Mouse (Mus musculus) adrenal gland, postnatal 0 days (tissue): ENCODE data around the gene Atg2a. TPM values are rescaled to one million over a fixed set of nuclear protein-coding genes. Genes with fewer than 3 reads are reported as not detected.
A peak's percentile ranks its signal among the peaks of the same experiment; 100 is the strongest.

Experiments
- microRNA-seq: library from miRNA; unstranded; fragments of <30 nt; microRNA quantifications from one replicate; pipeline ENCODE4, GENCODE M21; 2016; ENCODE audit warnings: borderline replicate concordance; ENCODE audit not compliant: insufficient number of aligned reads
- polyA plus RNA-seq: library from polyadenylated mRNA; unstranded; fragments of >200 nt; fragmentation: Nextera tagmentation; extraction: Ambion mirVana; gene quantifications from 2 replicates; pipeline ENCODE4 v1.2.1, GENCODE M21; 2015

Atg2a gene
- polyA plus RNA-seq: 5.9 and 10.4 TPM in 2 replicates

DNA sequence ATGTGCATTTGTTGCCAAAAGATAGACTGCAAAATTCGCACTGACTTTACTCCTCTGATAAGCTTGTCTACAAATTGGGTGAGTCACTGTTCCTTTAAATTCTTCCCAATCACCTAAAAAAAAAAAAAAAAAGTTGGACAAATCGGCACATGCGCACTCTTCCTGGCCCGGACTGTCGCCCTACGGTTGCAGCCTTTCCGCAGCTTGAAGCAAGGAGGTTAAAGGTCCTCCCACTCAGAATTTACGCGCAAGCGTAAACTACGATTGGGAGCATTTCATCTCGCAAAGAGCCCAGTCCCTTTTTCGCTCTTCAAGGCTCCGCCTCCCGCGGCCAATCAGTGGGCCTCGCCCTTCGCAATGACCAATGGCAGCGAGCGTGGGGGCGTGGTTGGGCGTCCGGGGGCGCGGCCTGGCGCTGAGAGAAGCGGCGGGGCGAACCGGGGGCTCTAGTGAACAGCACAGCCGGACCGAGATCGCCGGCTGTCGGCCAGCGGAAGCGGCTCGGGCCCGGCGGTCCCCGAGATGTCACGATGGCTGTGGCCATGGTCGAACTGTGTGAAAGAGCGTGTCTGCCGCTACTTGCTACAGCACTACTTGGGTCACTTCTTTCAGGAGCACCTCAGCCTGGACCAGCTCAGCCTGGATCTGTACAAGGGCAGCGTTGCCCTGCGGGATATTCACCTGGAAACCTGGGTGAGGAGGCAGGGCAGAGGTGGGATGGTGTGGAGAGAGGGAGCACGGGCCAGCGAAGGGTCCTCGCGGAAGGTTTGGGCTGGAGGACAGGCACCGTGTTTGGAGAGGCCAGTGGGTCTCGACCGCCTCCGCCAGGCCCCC lies at the start of gene Atg2a:
Gene Atg2a, plus strand, starts transcription at position 395 of the 834 bp plus-strand sequence.

DNA sequence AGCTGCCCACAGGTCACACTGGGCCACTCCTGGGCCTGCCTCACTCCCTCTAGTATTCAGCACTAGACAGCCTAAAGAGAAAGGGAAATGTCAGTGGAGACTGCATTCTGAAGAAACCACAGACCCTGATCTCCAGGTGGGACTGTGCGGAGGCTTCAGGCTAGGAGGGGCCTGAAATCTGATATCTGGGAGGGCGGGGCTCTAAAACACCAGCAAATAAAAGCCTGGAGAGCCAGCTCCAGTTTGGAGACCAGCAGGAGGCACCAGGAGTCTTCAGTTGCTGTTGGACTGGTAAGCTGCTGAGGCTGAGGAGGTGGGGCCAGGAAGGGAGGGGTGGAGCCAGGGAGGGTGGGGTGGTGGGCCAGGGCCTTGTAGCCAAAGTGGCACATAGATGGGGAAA lies 15.3 kb upstream of the Atg2a start, which contains the start of gene Gpha2:
Gene Gpha2, plus strand, starts transcription at position 246 of the 400 bp plus-strand sequence.

DNA sequence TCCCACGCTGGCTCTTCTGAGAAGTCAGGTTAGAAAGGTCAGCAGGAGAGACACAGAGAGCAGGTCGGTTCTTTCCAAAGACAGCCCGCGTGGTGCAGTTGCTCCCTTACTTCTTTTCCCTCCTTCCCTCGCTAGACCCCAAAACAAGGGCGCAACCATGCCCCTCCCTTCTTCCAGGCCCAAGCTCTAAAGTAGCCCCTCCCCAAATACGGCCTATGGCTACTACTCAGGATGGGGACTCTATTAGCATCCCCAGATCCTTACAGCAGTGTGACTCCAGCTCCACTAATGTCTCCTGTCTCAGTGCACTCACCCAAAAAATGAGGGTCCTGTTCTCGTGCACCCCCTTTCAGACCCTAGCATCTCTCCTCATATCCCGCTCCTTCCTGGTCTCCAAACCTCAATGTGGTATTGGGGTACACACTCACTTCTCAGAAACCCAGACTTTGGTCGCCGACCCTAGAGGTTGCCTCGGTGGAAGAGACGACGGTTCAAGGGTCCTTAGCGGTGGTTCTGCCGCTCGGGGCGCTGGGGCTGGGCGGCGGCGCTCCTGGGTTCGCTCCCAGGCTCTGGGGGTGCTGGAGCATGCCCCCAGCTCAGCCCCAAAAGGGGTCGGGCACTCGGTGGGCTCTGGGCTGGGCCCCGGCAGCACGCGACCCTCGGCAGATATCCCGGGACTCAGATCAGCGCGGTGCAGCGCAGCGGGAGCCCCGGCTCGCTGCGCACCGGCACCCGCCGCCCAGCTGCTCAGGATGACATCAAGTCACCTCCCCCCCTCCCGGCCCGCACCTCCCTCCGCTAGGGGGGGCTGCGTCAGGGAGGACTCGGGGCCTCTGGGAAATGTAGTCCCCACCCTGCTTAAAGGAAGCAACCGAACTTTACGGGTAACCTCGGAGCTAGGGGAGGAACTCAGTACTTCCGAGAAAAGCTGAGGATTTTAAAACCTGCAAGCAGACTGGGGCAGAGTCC lies 6.1 kb upstream of the Atg2a start, which contains the start of gene Ppp2r5b:
Gene Ppp2r5b, minus strand, starts transcription at position 789 of the 969 bp plus-strand sequence.

DNA sequence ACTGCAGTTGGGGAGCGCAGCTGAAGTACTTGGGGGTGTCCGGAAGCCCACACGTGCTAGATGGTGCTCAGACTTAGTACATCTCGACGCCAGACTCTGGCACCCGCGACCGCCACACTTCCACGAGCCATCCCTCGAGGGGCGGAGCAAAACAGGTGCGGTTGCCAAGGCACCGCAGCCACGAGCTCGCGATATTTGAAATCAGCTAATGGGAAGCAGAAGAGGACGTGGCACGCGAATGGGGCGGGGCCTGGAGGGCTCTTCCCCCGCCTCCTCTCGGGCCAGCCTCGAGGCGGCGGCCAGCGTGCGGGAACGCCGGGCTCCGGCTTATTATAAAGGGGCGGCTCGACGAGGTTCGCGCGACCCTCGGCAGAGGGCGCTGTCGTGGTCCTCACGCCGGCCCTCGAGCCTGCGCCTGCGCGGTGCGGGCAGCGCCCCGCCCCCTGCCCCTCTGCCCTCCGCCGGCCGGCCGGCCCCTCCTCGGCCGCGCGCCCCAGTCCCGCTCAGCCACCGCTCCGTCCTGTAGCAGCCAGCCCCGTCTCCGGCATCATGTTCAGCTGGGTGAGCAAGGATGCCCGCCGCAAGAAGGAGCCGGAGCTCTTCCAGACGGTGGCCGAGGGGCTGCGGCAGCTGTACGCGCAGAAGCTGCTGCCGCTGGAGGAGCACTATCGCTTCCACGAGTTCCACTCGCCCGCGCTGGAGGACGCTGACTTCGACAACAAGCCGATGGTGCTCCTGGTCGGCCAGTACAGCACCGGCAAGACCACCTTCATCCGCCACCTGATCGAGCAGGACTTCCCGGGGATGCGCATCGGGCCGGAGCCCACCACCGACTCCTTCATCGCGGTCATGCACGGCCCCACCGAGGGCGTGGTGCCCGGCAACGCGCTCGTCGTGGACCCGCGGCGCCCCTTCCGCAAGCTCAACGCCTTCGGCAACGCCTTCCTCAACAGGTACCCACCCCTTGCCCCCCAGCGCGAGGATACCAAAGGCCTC lies 35.3 kb downstream of the Atg2a start, which contains the start of gene Ehd1:
Gene Ehd1, plus strand, starts transcription at position 300 of the 996 bp plus-strand sequence.

DNA sequence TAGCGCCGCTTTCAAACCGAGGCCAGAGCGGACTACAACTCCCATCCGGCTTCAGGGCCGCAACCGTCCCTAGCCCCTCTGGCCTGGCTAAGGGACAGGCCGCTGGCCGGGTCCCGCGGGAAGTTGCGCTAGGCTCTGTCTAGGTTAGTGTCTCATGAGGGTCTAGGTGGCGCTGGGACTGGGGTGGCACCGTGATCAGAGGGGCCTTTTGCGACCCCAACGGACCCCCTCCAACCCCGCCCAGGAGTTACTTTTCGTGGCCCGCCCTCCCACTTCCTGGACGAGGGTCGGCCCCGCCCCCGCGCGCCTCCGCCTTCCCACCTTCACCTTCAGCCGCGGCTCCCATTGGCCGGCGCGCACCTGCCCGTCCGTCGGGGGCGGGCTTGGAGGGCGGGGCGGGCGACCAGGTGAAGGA lies 64.7 kb downstream of the Atg2a start, which contains the start of gene Cdc42bpg:
Gene Cdc42bpg, plus strand, starts transcription at position 320 of the 415 bp plus-strand sequence.

Small RNA genes within 50 kb of the gene (microRNA-seq; reads per million reads assigned to microRNA genes)
- gene Mir192 (185 reads per million, percentile 53 among the genes with 10 or more reads in this experiment), gene Mir194-2 (46.6 reads per million, percentile 34 among the genes with 10 or more reads in this experiment)

Other genes starting within 250 kb of the Atg2a start
- 13.9 and 14.2 TPM in 2 replicates for gene Capn1, start 225.8 kb upstream of the Atg2a start, polyA plus RNA-seq
- 20.3 and 29.1 TPM in 2 replicates for gene Syvn1, start 195.1 kb upstream of the Atg2a start, polyA plus RNA-seq
- gene Mrpl49, start 183.9 kb upstream of the Atg2a start, polyA plus RNA-seq: 47.4 and 63.4 TPM in 2 replicates
- gene Fau, start 183.8 kb upstream of the Atg2a start, polyA plus RNA-seq: 839 and 888 TPM in 2 replicates
- gene Znhit2, start 180.5 kb upstream of the Atg2a start, polyA plus RNA-seq: 35.7 and 47.8 TPM in 2 replicates
- gene Tm7sf2, start 173.3 kb upstream of the Atg2a start, polyA plus RNA-seq: 14.7 and 17.7 TPM in 2 replicates
- 44.2 and 52.3 TPM in 2 replicates for gene Vps51, start 164.4 kb upstream of the Atg2a start, polyA plus RNA-seq
- gene Tmem262, start 161.6 kb upstream of the Atg2a start, polyA plus RNA-seq: not detected in 2 replicates
- 0.28 and 0.91 TPM in 2 replicates for gene Gm28374, start 159.4 kb upstream of the Atg2a start, polyA plus RNA-seq
- gene Zfpl1, start 156.7 kb upstream of the Atg2a start, polyA plus RNA-seq: 47.0 and 62.8 TPM in 2 replicates
- gene Cdca5, start 156.7 kb upstream of the Atg2a start, polyA plus RNA-seq: 8.0 and 9.5 TPM in 2 replicates
- 0.41 TPM in 1 of 2 replicates, not detected in the other for gene AC131692.1, start 147.2 kb upstream of the Atg2a start, polyA plus RNA-seq
- gene Naaladl1, start 135.9 kb upstream of the Atg2a start, polyA plus RNA-seq: 0.28 and 0.61 TPM in 2 replicates
- gene Sac3d1, start 123.0 kb upstream of the Atg2a start, polyA plus RNA-seq: 28.5 and 29.2 TPM in 2 replicates
- 21.4 and 22.6 TPM in 2 replicates for gene Snx15, start 113.4 kb upstream of the Atg2a start, polyA plus RNA-seq
- gene Batf2, start 100.7 kb upstream of the Atg2a start, polyA plus RNA-seq: 0.47 and 0.60 TPM in 2 replicates
- gene Arl2, start 100.1 kb upstream of the Atg2a start, polyA plus RNA-seq: 101 and 106 TPM in 2 replicates
- gene Majin, start 57.3 kb upstream of the Atg2a start, polyA plus RNA-seq: 0.46 and 0.73 TPM in 2 replicates
- 148 and 158 TPM in 2 replicates for gene Gpha2, start 15.3 kb upstream of the Atg2a start, polyA plus RNA-seq
- 41.5 and 44.1 TPM in 2 replicates for gene Ppp2r5b, start 5.8 kb upstream of the Atg2a start, polyA plus RNA-seq
- 54.1 and 63.1 TPM in 2 replicates for gene Ehd1, start 35.1 kb downstream of the Atg2a start, polyA plus RNA-seq
- 0.41 and 0.68 TPM in 2 replicates for gene Cdc42bpg, start 64.8 kb downstream of the Atg2a start, polyA plus RNA-seq
- 30.4 and 42.3 TPM in 2 replicates for gene Men1, start 93.3 kb downstream of the Atg2a start, polyA plus RNA-seq
- gene Map4k2, start 99.5 kb downstream of the Atg2a start, polyA plus RNA-seq: 9.9 and 12.8 TPM in 2 replicates
- gene Sf1, start 122.0 kb downstream of the Atg2a start, polyA plus RNA-seq: 57.7 and 73.4 TPM in 2 replicates
- gene Pygm, start 142.7 kb downstream of the Atg2a start, polyA plus RNA-seq: 31.1 and 68.3 TPM in 2 replicates
- gene Rasgrp2, start 157.7 kb downstream of the Atg2a start, polyA plus RNA-seq: 51.9 and 104 TPM in 2 replicates
- gene Nrxn2, start 177.1 kb downstream of the Atg2a start, polyA plus RNA-seq: 5.9 and 8.9 TPM in 2 replicates